Mouse (Mus musculus) lung, embryonic 16.5 days (tissue): ENCODE measurements around the gene Tmprss9. TPM values are rescaled to one million over a fixed set of nuclear protein-coding genes. Genes with fewer than 3 reads are reported as not detected.

Experiments
- ATAC-seq: fragments of 200-750 bp; cut with Nextera tagmentation; 2 replicates; pipeline ENCODE4 v1.8.0; 2017; ENCODE audit warnings: low read depth, mild to moderate bottlenecking, moderate library complexity
- H3K27ac ChIP-seq: fragments of 300-500 bp; sonication (generic); 2 replicates; pipeline ENCODE4 v1.5.1; 2014; ENCODE audit warnings: mild to moderate bottlenecking, control low read depth, low read length
- H3K27me3 ChIP-seq: fragments of 300-500 bp; sonication (generic); 2 replicates; pipeline ENCODE4 v1.6.1; 2014; ENCODE audit warnings: low read depth, low read length, mixed read lengths; ENCODE audit not compliant: control insufficient read depth, insufficient read depth
- H3K36me3 ChIP-seq: fragments of 300-500 bp; sonication (generic); 2 replicates; pipeline ENCODE4 v1.6.1; 2014; ENCODE audit warnings: low read length; ENCODE audit not compliant: control insufficient read depth, insufficient read depth
- H3K4me1 ChIP-seq: fragments of 300-500 bp; sonication (generic); replicated peaks from 2 replicates; pipeline ENCODE4 v1.6.1; 2014; ENCODE audit warnings: low read length, mixed read lengths; ENCODE audit not compliant: control insufficient read depth, insufficient read depth
- H3K4me2 ChIP-seq: fragments of 300-500 bp; sonication (generic); 2 replicates; pipeline ENCODE4 v1.6.1; 2014; ENCODE audit warnings: low read depth, low read length, control low read depth
- H3K4me3 ChIP-seq: fragments of 300-500 bp; sonication (generic); 2 replicates; pipeline ENCODE4 v1.5.1; 2014; ENCODE audit warnings: mild to moderate bottlenecking, low read length, control low read depth
- H3K9ac ChIP-seq: fragments of 300-500 bp; sonication (generic); 2 replicates; pipeline ENCODE4 v1.6.1; 2014; ENCODE audit warnings: low read length, control low read depth
- H3K9me3 ChIP-seq: fragments of 300-500 bp; sonication (generic); 2 replicates; pipeline ENCODE4 v1.6.1; 2016; ENCODE audit warnings: low read length; ENCODE audit not compliant: control insufficient read depth
- WGBS: fragments of 180-500 bp; shearing (Covaris S2); extraction: QIAGEN DNeasy Blood & Tissue Kit; methylation state at CpG from one replicate; pipeline ENCODE4 v1.1.7; 2014; 5-methylcytosine and 5-hydroxymethylcytosine counted together
- polyA plus RNA-seq: library from polyadenylated mRNA; unstranded; fragments of >200 nt; fragmentation: Nextera tagmentation; extraction: Ambion mirVana; gene quantifications from 2 replicates; pipeline ENCODE4 v1.2.1, GENCODE M21; 2015

Gene Tmprss9
- 0.08 TPM in 1 of 2 replicates, not detected in the other for polyA plus RNA-seq

GRCm38 (mm10) chr10:80871581-80871980 lies at the start of gene Tmprss9:
Tmprss9 (plus strand) TSS chr10:80871848.
- no peak within 1 kb of the TSS for H3K4me3 ChIP-seq
- H3K4me2 ChIP-seq = no peak within 1 kb of the TSS
- H3K36me3 ChIP-seq = peaks cover 3% of the 10 kb centered on the region
- H3K27me3 ChIP-seq = no peaks in the 10 kb centered on the region
- no peak for ATAC-seq
- H3K27ac ChIP-seq = no peak within 1 kb of the TSS
- H3K9me3 ChIP-seq = no peaks in the 10 kb centered on the region
- no peaks in the 10 kb centered on the region for H3K4me1 ChIP-seq
- H3K9ac ChIP-seq = no peak within 1 kb of the TSS
- 27% methylated on average over 9 of the region's 9 CpGs for WGBS

- 38% methylated on average over 2 of the region's 2 CpGs for WGBS
- Histone ChIP-seq H3K4me3 (no peak overlapping the region), H3K9me3 (no peaks in the 10 kb centered on the region), H3K4me2 (no peak overlapping the region), H3K27me3 (no peaks in the 10 kb centered on the region), H3K36me3 (no peaks in the 10 kb centered on the region), H3K4me1 (no peaks in the 10 kb centered on the region), H3K27ac (no peak overlapping the region), H3K9ac (no peak overlapping the region)
- no peak for ATAC-seq
These were observed 49.7 kb upstream of the Tmprss9 start for GRCm38 (mm10) chr10:80821991-80822390.

GRCm38 (mm10) chr10:80822528-80822927 lies 49.1 kb upstream of the Tmprss9 start:
- no peaks in the 10 kb centered on the region for H3K36me3 ChIP-seq
- no peak overlapping the region for H3K9ac ChIP-seq
- no peak overlapping the region for H3K4me3 ChIP-seq
- ATAC-seq = no peak
- H3K4me1 ChIP-seq = peaks cover 2% of the 10 kb centered on the region; the same call in 1 of the 2 replicates
- no peak overlapping the region for H3K4me2 ChIP-seq
- whole genome bisulfite sequencing = 89% methylated on average over 5 of the region's 5 CpGs
- no peaks in the 10 kb centered on the region for H3K9me3 ChIP-seq
- no peaks in the 10 kb centered on the region for H3K27me3 ChIP-seq
- H3K27ac ChIP-seq = no peak overlapping the region

- Histone ChIP-seq H3K4me2 (no peak overlapping the region), H3K9ac (no peak overlapping the region), H3K4me3 (no peak overlapping the region), H3K36me3 (no peaks in the 10 kb centered on the region), H3K9me3 (no peaks in the 10 kb centered on the region), H3K27ac (no peak overlapping the region), H3K4me1 (peaks cover 6% of the 10 kb centered on the region; the same call in 1 of the 2 replicates), H3K27me3 (no peaks in the 10 kb centered on the region)
- ATAC-seq = no peak
- 79% methylated on average over 1 of the region's 1 CpGs for WGBS
These were observed 48.3 kb upstream of the Tmprss9 start for GRCm38 (mm10) chr10:80823316-80823715.

GRCm38 (mm10) chr10:80823847-80824643 lies 47.6 kb upstream of the Tmprss9 start:
- H3K27me3 ChIP-seq = no peaks in the 10 kb centered on the region
- ATAC-seq = no peak
- H3K27ac ChIP-seq = no peak overlapping the region
- no peak overlapping the region for H3K4me3 ChIP-seq
- H3K9me3 ChIP-seq = no peaks in the 10 kb centered on the region
- H3K4me2 ChIP-seq = no peak overlapping the region
- H3K9ac ChIP-seq = no peak overlapping the region
- H3K4me1 ChIP-seq = peaks cover 6% of the 10 kb centered on the region; the same call in 1 of the 2 replicates
- no peaks in the 10 kb centered on the region; the same call in 1 of the 2 replicates for H3K36me3 ChIP-seq
- 58% methylated on average over 8 of the region's 8 CpGs for WGBS

- 61% methylated on average over 2 of the region's 2 CpGs for WGBS
- H3K4me2 ChIP-seq = no peak overlapping the region
- no peaks in the 10 kb centered on the region for H3K27me3 ChIP-seq
- no peaks in the 10 kb centered on the region for H3K9me3 ChIP-seq
- H3K4me1 ChIP-seq = peaks cover 9% of the 10 kb centered on the region
- H3K4me3 ChIP-seq = no peak overlapping the region
- H3K36me3 ChIP-seq = peaks cover 7% of the 10 kb centered on the region
- no peak overlapping the region for H3K27ac ChIP-seq
- ATAC-seq = no peak
- H3K9ac ChIP-seq = no peak overlapping the region
These were observed 46.8 kb upstream of the Tmprss9 start for GRCm38 (mm10) chr10:80824827-80825226.

GRCm38 (mm10) chr10:80826151-80827062 lies 45.2 kb upstream of the Tmprss9 start, which contains the start of gene Oaz1:
Oaz1 (plus strand) TSS chr10:80826656.
- Histone ChIP-seq H3K4me3 (peak within 1 kb of the TSS; percentile 73), H3K4me2 (peak within 1 kb of the TSS; percentile 96), H3K27ac (peak within 1 kb of the TSS; percentile 89), H3K4me1 (peaks cover 17% of the 10 kb centered on the region), H3K27me3 (no peaks in the 10 kb centered on the region), H3K9me3 (no peaks in the 10 kb centered on the region), H3K36me3 (peaks cover 7% of the 10 kb centered on the region), H3K9ac (peak within 1 kb of the TSS; percentile 91)
- under 1% methylated on average over 71 of the region's 82 CpGs for WGBS
- ATAC-seq = peak; percentile 98

- no peaks in the 10 kb centered on the region for H3K9me3 ChIP-seq
- H3K4me3 ChIP-seq = peak overlapping the region; percentile 73
- peaks cover 7% of the 10 kb centered on the region for H3K36me3 ChIP-seq
- H3K9ac ChIP-seq = peak overlapping the region; percentile 91
- 5% methylated on average over 29 of the region's 29 CpGs for WGBS
- peak overlapping the region; percentile 89 for H3K27ac ChIP-seq
- ATAC-seq = no peak
- no peaks in the 10 kb centered on the region for H3K27me3 ChIP-seq
- H3K4me1 ChIP-seq = peaks cover 17% of the 10 kb centered on the region
- H3K4me2 ChIP-seq = peak overlapping the region; percentile 96
These were observed 44.4 kb upstream of the Tmprss9 start for GRCm38 (mm10) chr10:80827063-80827869.
